Mouse (Mus musculus): ENCODE results near the gene Gm42669.

The Gm42669 gene

GRCm38 (mm10) chr5:107521386-107521785 lies 14.0 kb downstream of the Gm42669 start:
- no peak for DNase-seq (ENCODE audit: low spot score)

GRCm38 (mm10) chr5:107521897-107522296 lies 14.5 kb downstream of the Gm42669 start:
- DNase-seq (ENCODE audit: low spot score): no peak

- DNase-seq (ENCODE audit: low spot score): no peak
Observed at GRCm38 (mm10) chr5:107524281-107524680, 16.9 kb downstream of the Gm42669 start.

- DNase-seq (ENCODE audit: low spot score): no peak
Observed at GRCm38 (mm10) chr5:107528856-107529255, 21.4 kb downstream of the Gm42669 start.

GRCm38 (mm10) chr5:107533590-107533989 lies 26.2 kb downstream of the Gm42669 start:
- DNase-seq (ENCODE audit: low spot score): peak; percentile 20

GRCm38 (mm10) chr5:107534581-107534980 lies 27.2 kb downstream of the Gm42669 start, which contains the start of gene 1700028K03Rik:
Gene 1700028K03Rik, plus strand, starts transcription at chr5:107534709.
- DNase-seq (ENCODE audit: low spot score): no peak

GRCm38 (mm10) chr5:107541696-107542095 lies 34.3 kb downstream of the Gm42669 start:
- DNase-seq (ENCODE audit: low spot score): no peak

- DNase-seq (ENCODE audit: low spot score): no peak
Observed at GRCm38 (mm10) chr5:107545927-107546326, 38.5 kb downstream of the Gm42669 start.

- peak; percentile 65 for DNase-seq (ENCODE audit: low spot score)
Observed at GRCm38 (mm10) chr5:107547955-107548354, 40.5 kb downstream of the Gm42669 start.

- peak; percentile 9 for DNase-seq (ENCODE audit: low spot score)
Observed at GRCm38 (mm10) chr5:107548444-107548843, 41.0 kb downstream of the Gm42669 start.

GRCm38 (mm10) chr5:107554336-107554735 lies 46.9 kb downstream of the Gm42669 start:
- DNase-seq (ENCODE audit: low spot score): no peak

- DNase-seq (ENCODE audit: low spot score): peak; percentile 21
Observed at GRCm38 (mm10) chr5:107556969-107557368, 49.5 kb downstream of the Gm42669 start.

GRCm38 (mm10) chr5:107569148-107569547 lies 61.7 kb downstream of the Gm42669 start:
- DNase-seq (ENCODE audit: low spot score): no peak

GRCm38 (mm10) chr5:107597301-107598077 lies 90.1 kb downstream of the Gm42669 start, which contains the start of the genes Rpap2 and Glmn:
Gene Rpap2, plus strand, starts transcription at chr5:107597373.
Gene Glmn, minus strand, starts transcription at chr5:107597888.
- peak; percentile 63 for DNase-seq (ENCODE audit: low spot score)

- DNase-seq (ENCODE audit: low spot score): no peak
Observed at GRCm38 (mm10) chr5:107598380-107598779, 91.0 kb downstream of the Gm42669 start.

- DNase-seq (ENCODE audit: low spot score): peak; percentile 69
Observed at GRCm38 (mm10) chr5:107611224-107611623, 103.8 kb downstream of the Gm42669 start.

GRCm38 (mm10) chr5:107617986-107618385 lies 110.6 kb downstream of the Gm42669 start:
- no peak for DNase-seq (ENCODE audit: low spot score)

- no peak for DNase-seq (ENCODE audit: low spot score)
Observed at GRCm38 (mm10) chr5:107621327-107621726, 113.9 kb downstream of the Gm42669 start.

Data from c-Kit-positive CD71-positive TER-119-positive erythroid progenitor cells, embryonic 14.5 days (primary cell).